Mouse (Mus musculus) lung, embryonic 16.5 days (tissue): ENCODE measurements around the gene Uba2. TPM values are rescaled to one million over a fixed set of nuclear protein-coding genes. Genes with fewer than 3 reads are reported as not detected.
"Not testable (repeated sequence)": the region's sequence is repeated elsewhere in the genome, so short reads cannot be mapped to it uniquely, and the experiment has no call there.

Experiments
- ATAC-seq: fragments of 200-750 bp; cut with Nextera tagmentation; 2 replicates; pipeline ENCODE4 v1.8.0; 2017; ENCODE audit warnings: low read depth, mild to moderate bottlenecking, moderate library complexity
- H3K27ac ChIP-seq: fragments of 300-500 bp; sonication (generic); 2 replicates; pipeline ENCODE4 v1.5.1; 2014; ENCODE audit warnings: mild to moderate bottlenecking, control low read depth, low read length
- H3K27me3 ChIP-seq: fragments of 300-500 bp; sonication (generic); 2 replicates; pipeline ENCODE4 v1.6.1; 2014; ENCODE audit warnings: low read depth, low read length, mixed read lengths; ENCODE audit not compliant: control insufficient read depth, insufficient read depth
- H3K36me3 ChIP-seq: fragments of 300-500 bp; sonication (generic); 2 replicates; pipeline ENCODE4 v1.6.1; 2014; ENCODE audit warnings: low read length; ENCODE audit not compliant: control insufficient read depth, insufficient read depth
- H3K4me1 ChIP-seq: fragments of 300-500 bp; sonication (generic); replicated peaks from 2 replicates; pipeline ENCODE4 v1.6.1; 2014; ENCODE audit warnings: low read length, mixed read lengths; ENCODE audit not compliant: control insufficient read depth, insufficient read depth
- H3K4me2 ChIP-seq: fragments of 300-500 bp; sonication (generic); 2 replicates; pipeline ENCODE4 v1.6.1; 2014; ENCODE audit warnings: low read depth, low read length, control low read depth
- H3K4me3 ChIP-seq: fragments of 300-500 bp; sonication (generic); 2 replicates; pipeline ENCODE4 v1.5.1; 2014; ENCODE audit warnings: mild to moderate bottlenecking, low read length, control low read depth
- H3K9ac ChIP-seq: fragments of 300-500 bp; sonication (generic); 2 replicates; pipeline ENCODE4 v1.6.1; 2014; ENCODE audit warnings: low read length, control low read depth
- H3K9me3 ChIP-seq: fragments of 300-500 bp; sonication (generic); 2 replicates; pipeline ENCODE4 v1.6.1; 2016; ENCODE audit warnings: low read length; ENCODE audit not compliant: control insufficient read depth
- WGBS: fragments of 180-500 bp; shearing (Covaris S2); extraction: QIAGEN DNeasy Blood & Tissue Kit; methylation state at CpG from one replicate; pipeline ENCODE4 v1.1.7; 2014; 5-methylcytosine and 5-hydroxymethylcytosine counted together
- polyA plus RNA-seq: library from polyadenylated mRNA; unstranded; fragments of >200 nt; fragmentation: Nextera tagmentation; extraction: Ambion mirVana; gene quantifications from 2 replicates; pipeline ENCODE4 v1.2.1, GENCODE M21; 2015

The Uba2 gene
- polyA plus RNA-seq, 1 experiment from 2014 or later: 203 TPM

DNA sequence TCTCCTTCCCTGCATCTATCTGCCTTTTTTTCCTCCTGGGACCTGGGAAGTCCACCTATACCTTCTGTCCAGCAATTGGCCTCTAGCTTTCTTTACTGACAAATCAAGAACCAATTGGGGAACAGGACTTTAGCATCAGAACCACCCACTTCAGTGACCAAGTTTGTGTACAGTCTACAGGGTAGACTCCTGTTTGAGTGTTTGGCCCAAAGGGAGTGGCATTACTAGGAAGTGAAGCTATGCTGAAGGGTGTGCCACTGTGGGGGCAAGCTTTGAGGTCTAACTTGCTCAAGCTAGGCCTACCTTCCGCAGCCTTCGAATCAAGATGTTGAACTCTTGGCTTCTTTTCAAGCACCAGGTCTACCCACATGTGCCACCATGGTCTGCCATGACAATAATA lies 31.4 kb upstream of the Uba2 start:
- Histone ChIP-seq H3K4me3 (no peak overlapping the region), H3K27me3 (no peaks in the 10 kb centered on the region), H3K36me3 (peaks cover 42% of the 10 kb centered on the region), H3K4me1 (peaks cover under 1% of the 10 kb centered on the region; the same call in 1 of the 2 replicates), H3K27ac (no peak overlapping the region), H3K9ac (no peak overlapping the region), H3K9me3 (no peaks in the 10 kb centered on the region), H3K4me2 (no peak overlapping the region)
- no peak for ATAC-seq
- WGBS: 100% methylated on average over 2 of the region's 2 CpGs

DNA sequence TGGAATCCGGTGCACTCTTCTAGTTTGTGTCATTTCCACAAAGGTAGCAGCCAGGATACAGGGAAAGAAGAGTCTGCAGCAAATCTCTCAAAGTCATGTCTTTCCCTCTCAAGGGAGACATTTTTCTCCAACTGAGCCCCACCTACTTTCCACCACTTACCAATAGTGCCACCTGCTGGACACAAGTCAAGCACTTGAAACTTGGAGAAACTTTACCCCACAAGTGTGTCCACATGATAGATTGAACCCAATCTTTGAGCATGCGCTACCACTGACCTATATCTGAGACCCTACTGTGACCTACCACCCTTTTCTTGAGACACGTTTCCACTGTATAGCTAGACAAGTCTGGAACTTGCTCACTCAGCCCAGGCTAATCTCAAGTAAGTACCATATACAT lies 28.9 kb upstream of the Uba2 start:
- peaks cover 22% of the 10 kb centered on the region for H3K36me3 ChIP-seq
- H3K4me3 ChIP-seq: no peak overlapping the region
- H3K9me3 ChIP-seq: no peaks in the 10 kb centered on the region
- no peaks in the 10 kb centered on the region for H3K27me3 ChIP-seq
- WGBS: 40% methylated on average over 3 of the region's 3 CpGs
- H3K4me2 ChIP-seq: no peak overlapping the region
- H3K9ac ChIP-seq: no peak overlapping the region
- H3K27ac ChIP-seq: no peak overlapping the region
- no peak for ATAC-seq
- peaks cover 5% of the 10 kb centered on the region for H3K4me1 ChIP-seq

GRCm38 (mm10) chr7:34196132-34197128 lies 27.0 kb upstream of the Uba2 start, which contains the start of gene Pdcd2l:
Gene Pdcd2l, minus strand, starts transcription at chr7:34196661.
- H3K9me3 ChIP-seq: no peaks in the 10 kb centered on the region
- peak; percentile 96 for ATAC-seq
- peak within 1 kb of the TSS; percentile 98 for H3K4me3 ChIP-seq
- H3K4me1 ChIP-seq: peaks cover 5% of the 10 kb centered on the region
- peak within 1 kb of the TSS; percentile 72 for H3K27ac ChIP-seq
- peak within 1 kb of the TSS; percentile 99 for H3K9ac ChIP-seq
- no peaks in the 10 kb centered on the region for H3K27me3 ChIP-seq
- peak within 1 kb of the TSS; percentile 71 for H3K4me2 ChIP-seq
- peaks cover 7% of the 10 kb centered on the region for H3K36me3 ChIP-seq
- WGBS: 2% methylated on average over 65 of the region's 70 CpGs

DNA sequence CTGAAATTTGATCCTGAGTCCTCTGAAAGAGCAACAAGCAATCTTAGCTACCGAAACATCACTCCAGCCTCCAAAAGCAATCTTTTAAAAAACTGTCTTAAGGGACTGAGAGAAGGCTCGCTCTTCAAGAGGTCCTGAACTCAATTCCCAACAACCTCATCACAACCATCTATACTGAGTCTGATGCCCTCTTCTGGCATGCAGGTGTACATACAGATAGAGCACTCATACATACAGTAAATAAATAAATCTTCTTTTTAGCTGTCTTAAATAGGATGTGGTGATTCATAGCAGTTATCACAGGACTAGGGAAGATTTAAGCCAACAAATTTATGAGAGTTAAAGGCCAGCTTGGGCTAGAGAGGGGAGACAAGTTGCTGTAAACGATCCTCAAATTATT lies 26.2 kb upstream of the Uba2 start:
- Histone ChIP-seq H3K36me3 (peaks cover under 1% of the 10 kb centered on the region), H3K4me3 (peak overlapping the region; percentile 98), H3K4me1 (peaks cover 5% of the 10 kb centered on the region), H3K9me3 (no peaks in the 10 kb centered on the region), H3K9ac (peak overlapping the region; percentile 99), H3K27me3 (no peaks in the 10 kb centered on the region), H3K27ac (no peak overlapping the region), H3K4me2 (peak overlapping the region; percentile 71)
- ATAC-seq: no peak
- WGBS: 41% methylated on average over 3 of the region's 3 CpGs

DNA sequence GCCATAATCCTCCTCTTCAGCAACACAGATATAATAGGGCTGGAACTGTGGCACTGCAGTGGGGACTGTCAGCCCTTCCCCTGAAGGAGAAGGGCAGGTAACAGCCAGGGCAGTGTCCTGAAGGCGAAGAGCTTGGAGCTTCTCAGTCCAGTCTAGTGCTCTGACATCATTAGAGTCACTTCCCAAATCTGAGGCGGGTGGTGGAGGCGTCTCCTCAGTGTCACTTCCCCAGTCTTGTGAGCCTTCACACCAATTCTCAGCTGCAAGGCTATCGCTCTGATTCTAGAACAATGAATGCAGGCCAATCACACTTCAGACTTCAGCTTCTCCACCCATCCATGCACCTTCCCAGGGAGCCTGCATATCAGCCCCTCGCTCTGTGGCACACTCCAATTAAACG lies 23.4 kb upstream of the Uba2 start:
- no peak overlapping the region for H3K4me3 ChIP-seq
- H3K27me3 ChIP-seq: no peaks in the 10 kb centered on the region
- H3K4me2 ChIP-seq: no peak overlapping the region
- H3K9me3 ChIP-seq: no peaks in the 10 kb centered on the region
- no peak for ATAC-seq
- peaks cover 16% of the 10 kb centered on the region for H3K36me3 ChIP-seq
- no peak overlapping the region for H3K27ac ChIP-seq
- 87% methylated on average over 6 of the region's 6 CpGs for WGBS
- H3K4me1 ChIP-seq: peaks cover 5% of the 10 kb centered on the region
- no peak overlapping the region for H3K9ac ChIP-seq

- no peak for ATAC-seq
- Histone ChIP-seq H3K27me3 (no peaks in the 10 kb centered on the region), H3K4me3 (no peak overlapping the region), H3K36me3 (peaks cover 23% of the 10 kb centered on the region), H3K27ac (no peak overlapping the region), H3K9ac (no peak overlapping the region), H3K4me1 (no peaks in the 10 kb centered on the region), H3K9me3 (no peaks in the 10 kb centered on the region), H3K4me2 (no peak overlapping the region)
- WGBS: 88% methylated on average over 12 of the region's 12 CpGs
Observed at GRCm38 (mm10) chr7:34189376-34189989, 20.1 kb upstream of the Uba2 start.

- peaks cover 21% of the 10 kb centered on the region for H3K36me3 ChIP-seq
- H3K4me3 ChIP-seq: no peak overlapping the region
- no peak overlapping the region for H3K4me2 ChIP-seq
- no peaks in the 10 kb centered on the region for H3K9me3 ChIP-seq
- WGBS: 62% methylated on average over 3 of the region's 3 CpGs
- H3K9ac ChIP-seq: no peak overlapping the region
- no peak for ATAC-seq
- no peak overlapping the region for H3K27ac ChIP-seq
- no peaks in the 10 kb centered on the region for H3K27me3 ChIP-seq
- H3K4me1 ChIP-seq: no peaks in the 10 kb centered on the region
Observed at GRCm38 (mm10) chr7:34183794-34184193, 14.4 kb upstream of the Uba2 start.

DNA sequence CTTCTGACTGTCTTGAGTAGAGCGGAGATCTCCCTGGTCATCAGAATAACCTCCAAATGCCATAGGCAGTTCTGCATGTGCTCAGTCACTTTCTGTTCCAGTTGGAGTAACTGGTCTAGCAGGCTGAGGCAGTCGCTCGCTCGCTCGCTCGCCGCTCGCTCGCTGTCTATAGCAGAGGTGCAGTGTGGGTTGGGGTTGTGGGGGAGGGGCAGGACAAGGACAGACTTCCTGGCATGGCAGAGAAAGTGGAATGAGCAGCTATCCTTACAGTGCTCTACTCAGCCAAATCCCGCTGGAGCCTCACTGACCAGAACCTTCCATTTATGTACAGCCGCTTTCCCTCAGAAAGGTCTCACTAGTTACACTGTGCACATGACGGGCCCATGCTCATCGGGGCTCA lies 14.0 kb upstream of the Uba2 start:
- Histone ChIP-seq H3K4me2 (no peak overlapping the region), H3K4me3 (no peak overlapping the region), H3K4me1 (no peaks in the 10 kb centered on the region), H3K36me3 (peaks cover 19% of the 10 kb centered on the region), H3K27me3 (no peaks in the 10 kb centered on the region), H3K9me3 (no peaks in the 10 kb centered on the region), H3K27ac (no peak overlapping the region), H3K9ac (no peak overlapping the region)
- WGBS: 76% methylated on average over 13 of the region's 13 CpGs
- ATAC-seq: peak; percentile 41; the same call in 1 of the 2 replicates

DNA sequence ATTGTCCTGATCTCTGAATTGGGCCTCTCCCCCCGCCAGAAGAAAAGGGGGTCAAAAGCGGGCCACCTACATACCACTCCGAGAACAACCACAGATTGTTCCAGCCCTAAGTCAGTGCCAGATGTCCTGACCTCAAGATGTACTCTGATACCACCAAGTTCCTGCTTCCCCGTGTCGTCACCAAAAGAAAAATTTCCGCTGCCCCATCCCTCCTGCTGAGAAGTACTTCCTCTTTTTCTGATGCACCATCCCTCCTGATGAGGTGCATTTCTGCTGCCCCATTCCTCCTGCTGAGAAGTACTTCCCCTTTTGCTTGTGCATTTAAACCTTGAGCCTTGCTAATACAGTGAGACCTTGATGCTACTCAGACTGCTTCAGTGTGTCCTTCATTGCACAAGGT lies 6.8 kb upstream of the Uba2 start:
- H3K4me3 ChIP-seq, H3K27me3 ChIP-seq, H3K27ac ChIP-seq, H3K36me3 ChIP-seq, H3K9ac ChIP-seq, ATAC-seq, H3K9me3 ChIP-seq, H3K4me1 ChIP-seq, H3K4me2 ChIP-seq: not testable (repeated sequence)
- 74% methylated on average over 6 of the region's 6 CpGs for WGBS
